Mouse (Mus musculus) c-Kit-negative CD71-positive TER-119-positive erythroid progenitor cells, embryonic 14.5 days (primary cell): ENCODE results near the gene Phtf2.
"Not testable (repeated sequence)": the region's sequence is repeated elsewhere in the genome, so short reads cannot be mapped to it uniquely, and the experiment has no call there.

Experiments used
- DNase-seq: peaks from one replicate; pipeline ENCODE4 v3.0.0-alpha.2; 2013; ENCODE audit warnings: low read depth, low spot score

The Phtf2 gene

DNA sequence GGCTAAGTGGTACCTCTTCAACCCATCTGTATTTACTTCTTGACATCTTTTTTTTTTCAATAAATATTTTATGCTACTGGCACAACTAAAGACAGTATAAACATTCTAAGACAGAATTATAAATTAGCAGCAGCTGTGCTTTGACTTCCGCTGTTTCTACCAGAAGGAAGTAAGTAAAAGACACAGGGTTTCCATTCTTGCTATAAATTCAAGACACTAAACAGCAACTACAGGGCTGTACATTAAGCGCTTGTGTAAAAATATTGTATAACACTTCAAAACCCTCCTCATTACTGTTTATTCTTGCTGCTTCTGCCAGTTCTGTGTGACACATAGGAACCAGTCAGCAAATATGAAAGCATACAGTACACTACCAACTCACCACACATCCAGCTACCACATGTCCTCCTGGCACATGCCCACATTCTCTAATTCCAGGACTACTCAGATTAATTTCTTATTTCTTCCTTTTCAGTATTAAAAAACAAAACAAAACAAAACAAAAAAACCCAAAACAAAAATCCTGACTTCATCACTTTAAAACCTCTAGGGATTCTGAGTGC lies 16.6 kb downstream of the Phtf2 start:
- no peak for DNase-seq

DNA sequence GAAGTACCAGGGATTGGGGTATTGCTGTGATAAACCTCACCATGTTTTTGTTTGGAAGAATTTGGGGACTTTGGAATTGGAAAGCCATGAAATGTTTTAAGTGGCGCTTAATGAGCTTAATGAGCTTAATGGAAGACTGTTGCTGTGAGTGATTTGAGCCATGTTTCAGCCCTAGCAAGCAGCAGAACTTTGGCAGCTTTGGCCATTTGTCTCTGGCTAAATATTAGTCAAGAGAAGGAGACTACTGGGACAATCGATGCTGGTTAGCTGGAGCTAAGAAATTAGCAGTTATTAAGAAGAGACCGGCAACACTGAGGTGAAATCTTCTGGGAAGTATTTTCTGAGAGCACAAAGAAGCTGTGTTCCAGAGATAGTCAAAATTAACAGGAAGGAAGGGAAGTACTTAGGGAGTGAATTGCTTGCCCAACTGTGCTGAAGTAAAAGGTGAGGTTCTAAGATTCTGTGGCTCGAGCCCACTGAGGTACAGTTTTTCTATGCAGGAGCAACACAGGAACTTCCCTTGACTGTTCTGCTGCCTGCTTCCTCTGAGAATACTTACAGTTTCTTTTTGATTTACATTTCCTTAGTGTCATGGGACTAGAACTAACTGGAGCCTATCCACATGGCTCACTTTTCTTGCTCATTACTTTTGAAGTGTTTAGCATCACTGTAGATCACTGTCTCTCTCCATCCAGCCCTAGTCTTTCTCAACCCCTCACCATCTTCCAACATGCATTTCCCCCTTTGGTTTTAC lies 17.5 kb downstream of the Phtf2 start:
- DNase-seq = no peak

DNA sequence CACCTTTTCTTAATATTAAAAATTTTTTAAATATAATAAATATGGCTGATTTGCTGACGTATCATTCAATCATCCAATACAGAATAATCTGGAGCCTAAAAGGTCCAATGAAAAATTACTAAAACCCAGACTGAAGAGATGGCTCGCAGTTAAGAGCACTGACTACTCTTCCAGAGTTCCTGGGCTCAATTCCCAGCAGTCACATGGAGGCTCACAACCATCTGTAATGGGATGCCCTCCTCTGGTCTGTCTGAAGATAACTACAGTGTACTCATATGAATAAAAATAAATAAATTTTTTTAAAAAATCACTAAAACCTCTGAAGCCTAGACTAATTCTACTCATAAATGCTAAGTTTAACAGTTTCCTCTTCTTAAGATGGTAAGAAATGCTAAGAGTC lies 20.0 kb downstream of the Phtf2 start:
- no peak for DNase-seq

DNA sequence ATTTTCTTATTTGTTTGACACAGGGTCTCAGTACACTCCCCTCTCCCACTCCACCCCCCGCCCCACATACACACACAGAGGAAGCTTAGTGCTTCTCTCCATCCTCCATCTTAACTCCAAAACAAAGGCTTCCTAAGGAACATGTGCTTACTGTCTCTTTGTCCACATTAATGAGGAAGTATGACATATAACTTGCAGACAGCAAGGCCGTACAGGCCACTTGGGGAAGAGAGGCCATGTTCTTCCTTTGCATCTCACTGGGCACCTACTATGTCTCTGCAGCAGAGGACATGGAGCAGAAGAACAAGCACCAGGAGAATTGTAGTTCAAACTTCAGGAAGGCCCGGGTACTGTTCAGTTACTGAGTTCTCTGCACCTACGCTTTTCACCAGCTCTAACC lies 21.4 kb downstream of the Phtf2 start:
- no peak for DNase-seq

DNA sequence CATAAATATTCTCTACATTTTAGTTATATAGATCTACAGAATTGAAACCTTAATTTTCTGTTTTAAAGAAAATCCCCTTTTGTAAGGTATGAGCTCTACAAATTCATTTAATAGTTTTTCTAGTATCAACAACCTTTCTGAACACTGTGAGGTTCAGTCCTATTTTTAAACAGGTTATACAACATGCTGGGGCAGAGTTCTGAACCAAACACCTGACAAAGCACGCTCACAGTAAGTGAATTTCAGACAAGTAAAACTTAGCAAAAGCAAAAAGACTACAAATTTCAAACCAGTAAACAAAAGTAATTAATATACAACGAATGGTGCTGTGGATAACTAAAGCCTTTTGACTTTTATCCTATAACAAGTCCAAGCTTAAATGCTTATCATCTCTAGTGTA lies 23.5 kb downstream of the Phtf2 start:
- DNase-seq = no peak

DNA sequence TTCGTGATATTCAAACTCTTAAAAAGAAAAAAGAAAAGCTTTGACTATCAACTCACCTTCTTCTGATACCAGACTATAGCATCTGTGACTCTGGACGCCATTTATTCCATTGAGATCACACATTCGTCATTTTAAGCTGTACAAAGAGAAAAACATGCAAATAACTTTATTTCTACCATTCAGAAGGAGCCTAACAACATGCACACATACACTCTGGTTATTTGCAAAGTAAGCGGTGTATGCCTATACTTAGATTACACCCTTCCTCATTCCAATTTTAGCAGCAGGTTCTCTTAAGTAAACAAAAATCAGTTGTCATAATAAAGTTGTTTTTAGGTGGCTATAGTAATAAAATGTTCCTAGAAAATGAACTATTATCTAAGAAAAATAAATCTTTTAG lies 26.9 kb downstream of the Phtf2 start:
- no peak for DNase-seq

DNA sequence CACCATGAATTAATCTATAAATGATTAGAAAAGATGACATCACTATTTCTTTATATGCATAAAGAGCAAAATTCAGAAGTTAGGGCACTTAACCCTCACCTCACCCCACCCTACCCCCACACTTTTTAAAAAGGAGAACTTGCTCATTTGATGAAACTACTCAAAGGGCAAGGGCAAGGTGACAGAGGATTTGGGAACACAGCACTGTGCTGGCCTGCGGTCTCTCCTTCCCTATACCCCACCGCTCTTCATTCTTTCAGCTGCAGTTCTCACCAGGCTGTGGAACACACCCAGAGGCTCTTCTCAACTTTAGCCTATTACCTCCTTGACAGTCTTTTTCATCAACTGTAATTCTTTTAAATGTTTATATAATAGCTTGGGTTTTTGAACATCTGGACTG lies 34.9 kb downstream of the Phtf2 start:
- DNase-seq = no peak

DNA sequence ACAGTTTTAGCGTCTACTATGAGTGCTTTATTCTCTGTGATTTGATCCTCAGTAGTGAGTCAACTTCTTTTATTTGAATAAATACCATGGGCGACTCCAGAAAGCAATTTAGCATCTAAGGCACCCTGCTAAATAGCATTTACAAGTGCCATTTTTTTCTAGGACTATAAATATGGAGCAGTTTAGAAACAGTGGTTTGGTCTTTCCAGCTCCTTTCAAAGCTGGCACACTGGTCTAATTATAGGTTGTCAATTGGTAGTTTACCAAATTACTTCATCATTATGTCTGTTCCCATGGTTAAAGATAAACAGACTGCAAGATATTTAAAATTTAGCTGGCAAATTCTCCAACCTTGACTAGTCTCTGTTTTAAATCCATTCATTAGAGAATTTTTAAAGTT lies 38.1 kb downstream of the Phtf2 start:
- no peak for DNase-seq

DNA sequence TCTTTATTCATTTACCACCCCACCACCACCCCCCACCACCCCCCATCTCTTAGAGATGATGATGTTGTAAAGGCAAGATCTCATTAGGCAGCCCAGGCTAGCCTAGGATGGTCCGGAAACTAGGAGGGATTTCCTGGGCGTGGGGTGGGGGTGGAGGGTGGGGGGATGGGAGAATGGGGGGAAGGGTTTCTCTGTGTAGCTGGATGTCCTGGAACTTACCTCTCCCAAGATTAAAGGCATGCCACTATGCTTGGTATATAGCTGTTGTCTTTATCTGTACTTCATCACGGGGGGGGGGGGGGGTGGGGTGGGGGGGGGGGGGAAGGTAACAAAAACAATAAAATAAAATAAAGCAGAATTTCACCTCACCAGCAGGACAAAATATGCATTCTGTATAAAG lies 38.5 kb downstream of the Phtf2 start:
- no peak for DNase-seq

DNA sequence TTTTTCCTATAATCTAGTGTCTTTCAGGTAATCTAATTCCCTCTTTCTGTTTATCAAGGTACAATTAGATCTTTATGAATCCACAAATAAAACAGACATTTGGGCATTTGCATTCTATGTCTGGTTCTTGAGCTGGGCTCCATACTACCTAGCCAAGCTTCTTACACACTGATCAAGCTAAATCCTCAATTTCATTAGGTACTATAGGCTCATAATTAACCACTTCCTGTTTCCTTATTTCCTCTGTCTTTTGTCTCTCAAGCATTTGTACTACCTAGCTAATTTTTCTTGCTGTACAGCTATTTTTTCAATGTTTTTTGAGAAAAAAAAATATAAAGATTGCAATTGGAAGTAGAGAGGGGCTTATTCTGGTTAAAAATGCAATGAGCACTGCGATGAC lies 44.8 kb downstream of the Phtf2 start:
- DNase-seq = no peak

DNA sequence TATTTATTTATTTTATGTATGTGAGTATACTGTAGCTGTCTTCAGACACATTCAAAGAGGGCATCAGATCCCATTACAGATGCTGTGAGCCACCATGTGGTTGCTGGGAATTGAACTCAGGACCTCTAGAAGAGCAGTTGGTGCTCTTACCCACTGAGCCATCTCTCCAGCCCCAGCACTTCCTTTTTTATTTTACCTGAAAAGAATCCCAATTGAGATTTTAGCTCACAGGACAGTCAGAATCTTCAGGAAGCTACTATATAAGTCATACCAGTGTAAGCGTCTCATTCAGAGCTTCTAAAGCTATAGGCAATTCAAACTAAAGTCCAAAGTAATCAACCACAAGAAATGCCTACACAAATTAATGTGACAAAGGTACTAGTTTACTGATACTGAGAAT lies 47.5 kb downstream of the Phtf2 start:
- no peak for DNase-seq

DNA sequence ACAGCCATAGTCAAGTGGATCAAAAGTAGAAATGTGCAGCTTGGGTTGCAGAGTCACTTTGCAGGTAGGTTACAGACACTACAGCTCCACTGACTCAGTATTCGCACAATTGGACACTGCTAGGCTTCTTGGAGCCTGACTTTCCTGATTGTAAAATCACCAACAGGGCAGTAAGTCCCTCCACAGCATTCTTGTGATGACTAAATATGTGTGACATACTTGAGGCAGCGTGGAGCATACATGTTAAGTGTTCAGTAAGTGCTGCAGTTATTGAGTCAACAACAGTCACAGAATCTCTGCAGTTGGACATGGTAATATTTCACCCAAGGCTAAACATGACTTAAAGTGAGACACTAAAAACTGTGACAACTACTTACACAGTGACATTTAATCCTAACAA lies 50.5 kb downstream of the Phtf2 start:
- no peak for DNase-seq

DNA sequence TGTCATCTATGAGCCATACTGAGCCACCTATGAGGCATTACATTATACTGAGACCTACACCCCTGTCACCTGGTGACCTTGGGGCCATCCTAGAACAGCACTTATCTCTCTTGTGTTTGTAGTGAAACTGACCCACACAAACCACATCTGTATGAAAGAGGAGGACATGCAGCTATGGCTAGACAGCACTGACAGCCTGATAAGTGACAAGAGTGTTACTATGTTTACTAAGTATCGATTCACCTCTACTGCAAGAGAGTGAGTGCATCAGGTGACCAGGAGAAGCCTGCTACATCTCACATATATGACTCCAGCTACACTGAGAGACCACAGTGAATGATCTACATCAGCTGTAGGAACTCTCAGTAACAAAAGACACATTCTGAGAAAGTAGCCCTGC lies 51.2 kb downstream of the Phtf2 start:
- no peak for DNase-seq

DNA sequence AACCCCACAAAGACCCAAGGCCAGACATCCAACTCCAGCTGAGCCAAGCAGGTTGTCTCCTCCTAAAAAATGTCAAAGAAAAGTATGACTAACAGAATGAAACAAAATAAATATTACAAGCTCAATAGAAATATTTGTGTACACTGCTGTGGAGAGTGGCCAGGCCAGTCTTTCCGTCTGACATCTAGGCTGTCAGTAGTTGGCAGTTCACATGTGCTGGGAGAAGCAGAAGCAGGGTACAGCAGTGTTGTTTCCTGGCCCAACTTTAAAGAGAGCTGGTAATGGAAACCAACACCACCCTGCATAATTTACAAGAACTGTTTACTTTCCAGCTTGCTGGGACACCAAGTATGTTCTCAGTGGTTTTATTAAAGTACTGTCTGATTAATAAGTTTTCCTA lies 60.3 kb downstream of the Phtf2 start:
- no peak for DNase-seq

DNA sequence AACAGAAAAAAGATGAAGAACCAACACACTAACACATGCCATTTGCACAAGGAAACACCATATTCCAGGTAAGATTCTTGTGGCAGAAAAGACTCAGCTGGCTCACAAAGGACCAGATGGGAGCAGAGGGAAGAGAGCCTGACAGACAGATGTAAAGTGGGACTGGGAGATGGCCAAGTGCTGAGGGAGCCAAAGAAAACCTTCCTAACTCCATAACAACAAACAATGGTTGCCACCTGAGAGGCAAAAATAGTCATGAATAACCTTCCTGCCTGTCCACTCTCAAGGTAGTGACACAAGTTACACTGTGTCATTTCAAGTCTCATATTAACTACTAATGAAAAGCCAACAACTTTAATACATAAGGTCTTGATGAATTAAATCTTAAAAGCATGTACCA lies 60.8 kb downstream of the Phtf2 start:
- DNase-seq = no peak

DNA sequence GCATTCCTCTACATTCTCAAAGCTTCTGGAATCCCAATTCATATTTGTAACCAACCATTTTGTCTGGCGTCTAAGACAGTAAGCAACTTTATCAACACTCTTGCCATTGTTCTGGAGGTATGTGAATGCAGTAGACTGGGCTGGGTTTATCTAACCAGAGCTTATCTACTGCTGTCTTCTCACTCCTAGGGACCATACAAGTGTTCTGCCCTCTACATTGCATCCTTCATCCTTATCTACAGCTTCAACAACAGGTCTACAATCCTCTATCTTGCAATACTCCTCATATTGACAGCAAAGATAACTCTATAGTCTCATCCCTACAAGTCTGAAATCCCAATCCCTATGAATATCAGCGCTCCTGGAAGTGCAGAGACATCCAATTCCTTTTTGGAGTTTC lies 66.8 kb downstream of the Phtf2 start:
- DNase-seq = no peak

DNA sequence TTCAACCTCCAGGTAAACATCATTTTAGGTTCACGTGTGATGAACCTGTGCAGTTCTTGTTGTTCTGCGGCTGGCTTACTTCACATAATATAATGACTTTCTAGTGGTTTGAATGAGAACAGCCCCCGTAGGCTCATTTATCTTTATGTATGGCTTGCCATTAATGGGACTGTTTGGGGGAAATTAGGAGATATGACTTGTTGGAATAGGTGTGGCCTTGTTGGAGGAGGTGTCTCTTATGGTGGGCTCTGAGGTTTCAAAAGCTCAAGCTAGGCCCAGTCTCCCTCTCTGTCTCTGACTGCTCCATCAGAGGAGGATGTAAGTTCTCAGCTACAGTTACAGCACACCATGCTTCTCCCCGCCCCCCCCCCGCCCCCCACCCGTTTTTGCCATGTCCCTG lies 71.5 kb downstream of the Phtf2 start:
- no peak for DNase-seq

DNA sequence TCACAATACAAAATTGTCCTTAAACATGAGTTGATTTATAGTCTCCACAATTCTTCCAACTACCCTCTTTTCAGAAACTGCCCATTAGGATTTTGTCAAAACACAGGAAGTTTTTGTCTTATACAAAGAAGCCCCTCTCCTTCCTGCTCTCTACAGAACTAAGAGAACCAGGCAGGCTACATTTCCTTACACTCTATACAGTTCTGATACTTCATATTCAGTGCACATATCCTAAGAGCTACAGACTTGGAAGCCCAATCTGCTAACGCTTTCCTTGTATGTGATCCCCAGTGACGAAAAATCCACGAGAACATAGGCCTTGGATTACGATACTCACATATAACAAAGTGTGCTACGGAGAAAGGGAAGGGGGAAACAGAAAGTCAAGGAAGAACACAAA lies 86.0 kb downstream of the Phtf2 start:
- DNase-seq = no peak

DNA sequence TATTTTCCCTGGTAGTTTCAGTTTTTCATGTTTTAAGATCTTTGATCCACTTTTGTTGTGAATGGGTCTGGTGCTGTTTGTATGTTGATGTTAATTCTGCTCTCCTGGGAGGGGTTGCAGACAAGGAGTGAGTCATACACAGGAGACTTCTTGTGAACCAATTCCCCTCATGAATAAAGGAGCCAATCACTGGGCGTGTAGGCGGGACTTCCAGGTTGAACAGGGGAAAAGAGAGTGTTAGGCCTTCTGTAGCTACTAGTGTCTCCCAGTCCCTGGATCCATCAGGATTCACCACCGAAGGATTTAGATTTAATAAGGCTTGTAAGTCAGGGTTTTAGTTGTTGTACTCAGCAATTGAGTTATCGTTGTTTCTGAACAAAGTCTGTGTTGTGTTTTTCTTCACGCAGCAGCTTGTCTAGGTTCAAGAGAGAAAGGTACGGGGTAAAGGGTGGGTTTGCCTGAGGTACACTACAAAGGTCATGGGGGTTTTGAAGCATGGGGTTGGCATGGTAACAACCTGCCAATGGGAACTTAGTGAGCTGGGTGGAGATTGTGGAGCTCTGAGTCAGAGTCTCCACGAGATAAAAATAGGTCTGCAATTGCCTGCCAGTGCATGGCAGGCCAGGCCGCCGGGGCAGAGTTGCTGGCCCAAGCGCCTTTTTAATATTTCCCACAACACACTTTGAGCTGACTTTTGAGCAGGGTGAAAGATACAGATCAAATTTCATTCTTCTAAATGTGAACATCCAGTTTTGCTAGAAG lies 90.0 kb downstream of the Phtf2 start:
- no peak for DNase-seq

DNA sequence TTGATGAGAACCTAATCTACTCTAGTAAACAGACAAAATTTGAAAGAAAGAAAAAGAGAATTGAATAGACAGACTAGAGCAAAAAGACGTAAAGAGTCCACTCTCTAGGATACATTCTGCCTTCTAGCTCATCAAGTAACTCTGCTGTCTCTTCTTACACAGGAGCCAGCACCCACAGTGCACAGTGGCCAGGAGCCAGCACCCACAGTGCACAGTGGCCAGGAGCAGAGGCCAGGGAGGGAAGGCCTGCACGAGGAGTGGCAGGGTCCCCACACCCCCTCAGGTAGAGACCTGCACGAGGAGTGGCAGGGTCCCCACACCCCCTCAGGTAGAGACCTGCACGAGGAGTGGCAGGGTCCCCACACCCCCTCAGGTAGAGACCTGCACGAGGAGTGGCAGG lies 95.5 kb downstream of the Phtf2 start:
- DNase-seq = not testable (repeated sequence)

DNA sequence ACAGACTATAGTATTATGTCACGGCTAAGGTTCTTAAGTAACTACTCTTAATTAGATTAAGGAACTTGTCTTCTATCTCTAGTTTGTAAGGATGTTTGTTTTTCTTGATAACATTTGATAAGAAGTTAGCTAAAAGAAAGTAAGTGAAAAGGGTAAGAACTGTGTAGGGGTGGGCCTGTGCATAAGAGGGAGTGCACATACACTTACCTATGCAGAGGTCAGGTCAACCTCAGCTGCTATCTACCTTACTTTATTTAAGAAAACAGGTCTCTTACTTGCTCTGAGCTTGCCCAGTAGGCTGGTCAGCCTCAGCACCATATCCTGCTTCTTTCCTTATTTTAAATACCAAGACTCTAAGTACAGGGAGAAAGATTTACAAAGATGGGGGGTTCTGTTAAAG lies 100.8 kb downstream of the Phtf2 start:
- no peak for DNase-seq

DNA sequence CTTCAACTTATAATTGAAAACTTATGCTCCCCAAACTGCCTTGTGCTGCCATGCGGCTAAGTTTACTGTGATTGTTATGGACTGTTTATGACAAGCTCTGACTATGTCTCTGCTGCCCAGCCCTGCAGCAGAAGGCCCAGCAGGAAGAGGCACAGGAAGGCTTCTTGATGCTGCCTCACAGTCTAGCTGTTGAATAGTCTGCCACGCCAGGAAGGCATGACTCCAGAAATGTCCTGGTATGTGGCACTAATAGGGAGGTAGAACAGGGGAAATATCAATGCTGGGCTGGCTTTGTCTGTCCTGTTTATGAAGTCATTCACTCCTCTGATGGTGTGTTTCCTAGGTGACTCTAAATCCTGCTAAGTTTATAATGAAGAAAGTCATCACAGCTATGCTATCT lies 102.7 kb downstream of the Phtf2 start:
- no peak for DNase-seq
